Mouse (Mus musculus) small intestine, adult 2 months (tissue): ENCODE data around the gene Nipal3.

ENCODE experiments used
- CTCF ChIP-seq: fragments of 200-500 bp; IDR thresholded peaks from 2 replicates; pipeline ENCODE4 v1.5.1; 2012; ENCODE audit warnings: low read depth, mild to moderate bottlenecking, control low read depth, inconsistent platforms, low read length, moderate library complexity, mixed read lengths; ENCODE audit not compliant: insufficient replicate concordance, insufficient read length; ENCODE audit errors: extremely low read depth
- POLR2A ChIP-seq: fragments of 200-500 bp; IDR thresholded peaks from 2 replicates; pipeline ENCODE4 v1.6.1; 2012; ENCODE audit warnings: low read depth, mild to moderate bottlenecking, control low read depth, inconsistent platforms, low read length, moderate library complexity

- no peak for TF ChIP-seq CTCF
- no peak for TF ChIP-seq POLR2A
These were observed 31.3 kb upstream of the Nipal3 start for GRCm38 (mm10) chr4:135526039-135526710.
